Mouse (Mus musculus): ENCODE measurements around the gene Naa25.

The Naa25 gene

DNA sequence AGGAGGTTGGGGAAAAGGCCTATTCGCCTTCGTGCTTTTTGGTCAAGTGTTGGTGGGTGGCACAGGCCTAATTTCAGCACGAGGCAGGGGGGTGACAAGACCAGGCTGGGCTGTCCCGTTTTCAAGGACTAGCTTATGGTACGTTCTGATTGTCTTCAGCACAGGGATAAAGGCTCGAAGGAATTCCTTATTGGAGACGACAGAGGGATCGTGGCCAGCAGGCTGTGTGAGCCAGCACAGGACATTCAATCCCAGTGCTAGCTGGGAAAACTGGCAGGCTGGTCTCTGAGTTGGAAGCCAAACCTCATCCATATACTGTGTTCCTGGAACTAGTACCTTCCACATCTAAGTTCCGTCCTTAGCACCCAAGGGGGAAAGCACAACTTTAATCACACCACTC lies 55.2 kb downstream of the Naa25 start:
- peaks cover 8% of the 10 kb centered on the region; the same call in 1 of the 2 replicates for H3K36me3 ChIP-seq (ENCODE audit: control insufficient read depth, insufficient read depth, low read length, poor library complexity, severe bottlenecking)
- DNase-seq (ENCODE audit: low read depth, low spot score): no peak

DNA sequence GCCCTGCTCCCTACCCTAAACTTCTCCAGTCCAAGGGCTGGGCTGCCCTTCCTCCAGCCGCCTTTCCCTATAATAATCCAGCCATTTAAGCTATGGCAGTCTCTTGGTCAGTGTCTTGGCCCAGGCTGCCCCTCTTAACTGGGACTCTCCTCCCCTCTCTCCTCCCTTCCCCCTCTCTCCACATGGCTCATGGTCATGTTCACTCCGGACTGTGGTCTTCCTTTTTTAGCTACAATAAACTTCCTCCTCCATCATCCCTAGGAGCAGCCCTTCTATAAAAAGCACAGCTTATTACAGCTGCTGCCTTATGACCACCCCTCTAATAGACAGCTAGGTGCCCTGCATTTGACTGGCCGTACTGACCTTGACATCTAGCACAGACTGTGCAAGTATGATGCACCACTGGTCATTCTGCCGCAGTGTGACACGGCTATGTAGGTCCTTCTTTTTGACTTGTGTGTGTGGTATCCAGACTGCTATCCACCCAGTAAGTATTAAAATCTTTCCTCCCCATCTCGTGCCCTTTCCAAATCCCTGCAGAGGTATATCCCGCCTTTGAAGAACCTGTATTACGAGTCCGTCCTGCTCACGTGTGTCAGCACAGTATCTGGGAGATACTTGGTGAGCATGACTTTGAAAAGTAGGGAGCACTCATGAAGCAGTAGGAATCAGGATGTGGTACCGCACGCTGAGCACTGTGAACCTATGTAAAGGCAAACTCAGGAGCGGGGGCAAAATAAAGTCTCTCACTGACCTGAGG lies 56.2 kb downstream of the Naa25 start:
- no peaks in the 10 kb centered on the region for H3K27me3 ChIP-seq (ENCODE audit: control insufficient read depth, insufficient read depth, low read length, poor library complexity, severe bottlenecking)
- peaks cover 2% of the 10 kb centered on the region; the same call in 1 of the 2 replicates for H3K36me3 ChIP-seq (ENCODE audit: control insufficient read depth, insufficient read depth, low read length, poor library complexity, severe bottlenecking)
- DNase-seq (ENCODE audit: low read depth, low spot score): no peak

More for the DNA sequence above, 55.2 kb downstream of the Naa25 start:
- no peaks in the 10 kb centered on the region for H3K27me3 ChIP-seq (ENCODE audit: control insufficient read depth, insufficient read depth, low read length, poor library complexity, severe bottlenecking)

DNA sequence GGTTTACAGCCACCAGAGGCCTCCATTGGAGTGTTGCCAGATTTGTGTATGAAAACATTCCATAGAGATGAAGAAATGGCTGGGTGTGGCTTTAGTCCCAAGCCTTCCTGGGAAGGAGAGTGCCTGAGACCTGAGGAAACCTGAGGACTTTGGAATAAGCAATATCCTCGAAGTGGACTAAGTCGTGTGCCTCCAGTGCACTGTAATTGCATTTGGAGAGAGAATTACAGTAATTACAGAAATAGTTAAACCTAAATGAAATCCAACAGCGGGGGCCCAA lies 56.7 kb downstream of the Naa25 start:
- Histone ChIP-seq H3K36me3 (ENCODE audit: control insufficient read depth, insufficient read depth, low read length, poor library complexity, severe bottlenecking) (no peaks in the 10 kb centered on the region), H3K27me3 (ENCODE audit: control insufficient read depth, insufficient read depth, low read length, poor library complexity, severe bottlenecking) (no peaks in the 10 kb centered on the region)
- no peak for DNase-seq (ENCODE audit: low read depth, low spot score)

DNA sequence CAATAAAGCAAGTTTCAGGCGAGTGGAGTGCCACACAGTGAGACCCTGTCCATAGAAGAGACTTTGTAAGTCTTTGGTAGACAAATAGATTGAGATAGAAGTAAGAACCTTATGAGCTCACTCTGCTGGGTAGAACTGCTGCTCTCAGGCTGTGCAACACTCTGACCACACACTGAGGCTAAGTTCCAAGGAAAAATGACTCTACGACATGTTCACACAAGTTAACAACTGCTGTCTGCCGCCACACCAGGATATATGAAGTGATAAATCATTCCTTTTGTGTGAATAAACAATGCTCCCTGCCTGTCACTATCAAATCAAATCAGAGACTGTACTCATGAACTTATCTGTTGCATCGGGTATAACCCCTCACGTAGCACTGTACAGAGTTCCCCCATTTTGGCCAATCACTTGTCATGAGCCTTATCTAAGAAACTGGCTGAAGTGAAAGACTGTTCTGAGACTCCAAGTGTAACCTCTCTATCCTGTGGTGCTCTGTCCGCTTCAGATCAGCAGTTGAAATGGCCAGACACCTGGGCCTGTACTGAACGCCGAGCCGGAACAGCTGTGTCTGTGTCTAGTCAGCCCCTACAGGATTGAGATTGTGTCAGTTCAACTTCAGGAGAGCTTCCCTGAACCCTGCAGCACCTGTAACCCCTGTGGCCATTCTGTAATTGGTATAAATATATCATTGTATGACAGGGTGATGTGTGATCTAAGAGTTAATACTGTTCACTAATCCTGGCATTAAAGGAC lies 58.0 kb downstream of the Naa25 start:
- Histone ChIP-seq H3K36me3 (ENCODE audit: control insufficient read depth, insufficient read depth, low read length, poor library complexity, severe bottlenecking) (no peaks in the 10 kb centered on the region), H3K27me3 (ENCODE audit: control insufficient read depth, insufficient read depth, low read length, poor library complexity, severe bottlenecking) (no peaks in the 10 kb centered on the region)
- DNase-seq (ENCODE audit: low read depth, low spot score): no peak

DNA sequence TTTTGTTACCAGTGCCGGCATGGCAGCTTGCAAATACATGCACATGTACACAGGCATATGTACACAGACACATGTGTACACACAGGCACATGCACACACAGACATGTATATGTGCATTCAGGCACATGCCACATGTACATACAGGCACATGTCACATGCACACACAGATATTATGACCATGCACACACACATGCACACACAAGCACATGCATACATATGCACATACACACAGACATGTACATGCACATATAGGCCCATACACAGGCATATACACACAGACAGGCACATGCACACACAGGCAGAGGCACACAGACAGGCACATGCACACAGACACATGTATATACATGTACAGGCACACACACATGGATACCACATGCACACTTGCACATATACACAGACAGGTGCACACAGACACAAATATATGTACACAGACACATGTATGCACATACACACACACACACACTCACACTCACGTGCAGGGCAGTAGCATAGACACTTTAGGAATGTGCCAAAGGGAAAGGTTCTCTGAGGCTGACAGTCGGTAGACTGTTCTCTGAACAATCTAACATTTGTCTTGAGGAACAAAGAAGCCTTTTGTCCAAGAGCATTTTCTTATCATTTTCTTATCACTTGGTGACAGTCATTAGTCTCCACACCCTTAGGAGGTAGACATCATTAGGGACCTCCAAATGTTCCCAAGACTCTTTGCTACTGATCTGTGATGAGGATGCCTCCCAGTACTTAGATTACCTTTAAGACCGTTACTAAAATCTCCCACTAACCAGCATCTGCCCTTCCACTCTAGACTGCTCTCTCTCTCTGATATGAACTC lies 63.8 kb downstream of the Naa25 start:
- DNase-seq (ENCODE audit: low read depth, low spot score): no peak
- no peaks in the 10 kb centered on the region for H3K36me3 ChIP-seq (ENCODE audit: control insufficient read depth, insufficient read depth, low read length, poor library complexity, severe bottlenecking)
- H3K27me3 ChIP-seq (ENCODE audit: control insufficient read depth, insufficient read depth, low read length, poor library complexity, severe bottlenecking): no peaks in the 10 kb centered on the region

DNA sequence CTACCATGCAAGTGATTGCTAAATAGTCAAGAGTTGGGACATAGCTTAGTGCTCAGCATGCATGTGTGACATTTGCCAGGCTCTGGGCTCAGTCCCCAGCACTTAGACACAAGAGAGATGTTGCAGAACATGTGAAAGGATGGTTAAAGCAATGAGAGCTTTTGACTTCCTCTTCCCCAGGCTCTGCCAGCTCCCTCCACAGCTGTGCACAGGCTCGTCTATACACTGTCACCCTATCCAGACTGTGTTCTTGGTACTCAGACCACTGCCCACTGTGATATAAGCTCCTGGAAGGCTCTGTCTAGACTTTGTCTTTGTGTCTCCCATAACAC lies 64.4 kb downstream of the Naa25 start:
- DNase-seq (ENCODE audit: low read depth, low spot score): no peak
- Histone ChIP-seq H3K27me3 (ENCODE audit: control insufficient read depth, insufficient read depth, low read length, poor library complexity, severe bottlenecking) (no peaks in the 10 kb centered on the region), H3K36me3 (ENCODE audit: control insufficient read depth, insufficient read depth, low read length, poor library complexity, severe bottlenecking) (no peaks in the 10 kb centered on the region)

DNA sequence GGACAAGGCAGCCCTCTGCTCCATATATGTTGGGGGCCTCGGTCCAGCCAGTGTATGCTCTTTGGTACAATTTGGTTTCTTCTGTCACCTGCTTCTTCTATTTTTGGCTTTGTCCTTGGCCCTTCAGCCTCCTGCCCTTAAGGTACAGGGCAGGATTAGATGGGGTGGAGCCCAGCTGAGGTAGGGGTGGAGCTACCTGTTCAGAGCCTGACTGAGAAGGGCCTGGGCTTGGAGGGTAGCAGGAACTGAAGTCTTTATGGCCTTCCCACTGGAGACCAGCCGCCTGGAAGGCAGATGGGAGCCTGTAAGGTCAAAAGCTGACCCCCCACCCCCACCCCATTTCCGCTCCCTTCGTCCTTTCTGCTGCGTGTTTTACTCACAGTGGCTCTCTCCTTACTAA lies 65.2 kb downstream of the Naa25 start:
- no peak for DNase-seq (ENCODE audit: low read depth, low spot score)
- Histone ChIP-seq H3K36me3 (ENCODE audit: control insufficient read depth, insufficient read depth, low read length, poor library complexity, severe bottlenecking) (no peaks in the 10 kb centered on the region), H3K27me3 (ENCODE audit: control insufficient read depth, insufficient read depth, low read length, poor library complexity, severe bottlenecking) (no peaks in the 10 kb centered on the region)

DNA sequence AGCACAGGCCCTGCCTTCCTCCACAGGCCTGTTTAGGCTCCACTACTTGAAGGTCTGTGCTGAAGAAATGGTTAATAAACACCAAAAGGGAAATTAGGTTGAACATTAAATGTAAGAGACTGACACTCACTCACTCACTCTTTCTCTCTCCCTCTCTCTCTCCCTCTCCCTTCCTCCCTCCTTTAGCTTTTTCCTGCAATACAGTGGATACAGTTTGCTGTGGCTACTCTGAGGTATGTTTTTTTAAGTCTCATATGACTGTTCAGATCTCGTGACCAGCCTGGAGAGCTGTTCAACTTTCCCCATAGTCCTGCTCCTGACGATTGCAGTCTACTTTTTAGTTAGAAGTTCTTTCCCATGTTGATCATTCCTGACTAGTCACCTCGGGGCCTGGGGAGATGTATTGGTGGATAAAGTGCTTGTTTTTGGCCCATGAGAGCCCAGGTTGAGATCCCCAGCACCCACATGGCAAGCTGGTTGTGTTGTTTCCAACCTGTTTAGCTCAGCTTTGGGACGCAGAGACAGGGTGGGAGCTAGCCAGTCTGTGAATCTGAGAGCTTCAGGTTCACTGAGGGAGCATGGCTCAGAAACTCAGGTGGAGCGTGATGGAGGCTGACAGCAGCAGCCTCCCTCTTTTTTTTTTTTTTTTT lies 66.0 kb downstream of the Naa25 start:
- H3K36me3 ChIP-seq (ENCODE audit: control insufficient read depth, insufficient read depth, low read length, poor library complexity, severe bottlenecking): no peaks in the 10 kb centered on the region
- no peak for DNase-seq (ENCODE audit: low read depth, low spot score)
- H3K27me3 ChIP-seq (ENCODE audit: control insufficient read depth, insufficient read depth, low read length, poor library complexity, severe bottlenecking): no peaks in the 10 kb centered on the region

DNA sequence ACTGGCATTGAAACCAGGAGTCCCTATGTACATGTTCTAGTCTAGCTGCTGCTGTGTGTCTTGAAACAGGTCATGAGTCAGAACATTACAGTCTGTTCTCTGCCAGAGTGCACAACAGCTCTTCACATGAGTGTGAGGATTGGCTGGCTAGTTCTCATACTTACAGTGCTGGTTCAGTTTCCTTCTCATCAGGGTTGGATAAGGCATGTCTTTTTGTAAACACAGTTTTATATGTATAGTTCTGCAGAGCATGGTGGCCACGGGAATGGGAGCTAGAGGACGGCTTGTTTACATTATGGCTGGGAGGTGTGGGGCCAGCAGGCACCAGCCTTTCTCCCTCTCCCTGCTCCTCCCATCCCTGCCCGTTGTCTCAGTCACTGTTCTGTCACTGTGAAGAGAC lies 71.8 kb downstream of the Naa25 start:
- H3K27me3 ChIP-seq (ENCODE audit: control insufficient read depth, insufficient read depth, low read length, poor library complexity, severe bottlenecking): no peaks in the 10 kb centered on the region
- DNase-seq (ENCODE audit: low read depth, low spot score): no peak
- no peaks in the 10 kb centered on the region for H3K36me3 ChIP-seq (ENCODE audit: control insufficient read depth, insufficient read depth, low read length, poor library complexity, severe bottlenecking)

DNA sequence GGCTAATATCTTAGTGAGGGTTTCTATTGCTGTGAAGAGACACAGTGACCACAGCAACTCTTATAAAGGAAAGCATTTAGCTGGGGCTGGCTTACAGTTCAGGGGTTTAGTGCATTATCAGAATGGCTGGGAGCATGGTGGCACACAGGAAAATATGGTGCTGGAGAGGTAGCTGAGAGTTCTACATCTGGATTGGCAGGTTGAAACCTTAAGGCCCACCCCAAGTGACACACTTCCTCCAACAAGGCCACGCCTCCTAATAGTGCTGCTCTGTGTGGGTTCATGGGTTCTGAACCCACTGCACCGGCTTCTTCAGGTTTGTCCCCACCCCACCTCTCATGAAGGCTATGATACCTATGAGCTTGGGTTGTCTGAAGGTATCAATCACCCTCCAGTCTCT lies 74.7 kb downstream of the Naa25 start:
- no peak for DNase-seq (ENCODE audit: low read depth, low spot score)
- H3K36me3 ChIP-seq (ENCODE audit: control insufficient read depth, insufficient read depth, low read length, poor library complexity, severe bottlenecking): no peaks in the 10 kb centered on the region
- H3K27me3 ChIP-seq (ENCODE audit: control insufficient read depth, insufficient read depth, low read length, poor library complexity, severe bottlenecking): no peaks in the 10 kb centered on the region

DNA sequence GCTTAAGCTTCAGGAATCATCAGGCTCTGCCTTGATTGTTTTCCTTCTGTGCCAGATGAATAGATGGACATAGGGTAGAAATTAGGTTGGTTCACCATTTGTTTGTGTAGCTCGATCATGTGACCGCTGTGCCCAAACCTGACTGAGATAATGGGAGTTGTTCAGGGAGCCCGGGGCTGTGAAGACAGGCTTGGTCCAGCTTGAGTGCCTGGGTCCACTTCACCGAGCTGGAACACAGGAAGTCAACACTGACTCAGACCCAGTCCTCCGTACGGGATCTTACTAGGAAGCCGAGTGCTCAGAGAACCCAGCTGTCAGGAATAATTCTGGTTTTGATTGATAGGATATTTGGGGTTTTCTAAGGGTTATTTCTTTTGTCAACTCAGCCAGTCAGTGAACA lies 76.9 kb downstream of the Naa25 start:
- no peaks in the 10 kb centered on the region for H3K36me3 ChIP-seq (ENCODE audit: control insufficient read depth, insufficient read depth, low read length, poor library complexity, severe bottlenecking)
- no peak for DNase-seq (ENCODE audit: low read depth, low spot score)
- H3K27me3 ChIP-seq (ENCODE audit: control insufficient read depth, insufficient read depth, low read length, poor library complexity, severe bottlenecking): no peaks in the 10 kb centered on the region

DNA sequence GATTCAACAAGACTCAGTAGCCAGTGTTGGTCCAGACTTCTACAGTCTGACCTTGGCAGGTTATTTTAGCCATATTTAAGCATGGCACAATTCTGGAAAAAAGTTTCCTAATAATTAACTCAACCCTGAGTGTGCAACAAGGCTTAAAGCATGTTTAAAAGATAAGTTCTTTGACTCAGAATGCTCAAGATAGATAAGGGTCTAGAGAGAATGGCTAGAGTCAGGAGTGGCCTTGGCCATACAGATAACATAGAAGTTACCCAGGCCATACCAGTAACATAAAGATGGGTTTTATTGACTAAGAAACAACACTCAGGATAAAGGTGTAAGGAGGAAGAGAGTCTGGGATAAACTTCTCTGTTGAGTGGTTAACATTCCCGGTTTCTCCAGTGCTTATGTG lies 78.3 kb downstream of the Naa25 start:
- Histone ChIP-seq H3K27me3 (ENCODE audit: control insufficient read depth, insufficient read depth, low read length, poor library complexity, severe bottlenecking) (no peaks in the 10 kb centered on the region), H3K36me3 (ENCODE audit: control insufficient read depth, insufficient read depth, low read length, poor library complexity, severe bottlenecking) (no peaks in the 10 kb centered on the region)
- DNase-seq (ENCODE audit: low read depth, low spot score): no peak

DNA sequence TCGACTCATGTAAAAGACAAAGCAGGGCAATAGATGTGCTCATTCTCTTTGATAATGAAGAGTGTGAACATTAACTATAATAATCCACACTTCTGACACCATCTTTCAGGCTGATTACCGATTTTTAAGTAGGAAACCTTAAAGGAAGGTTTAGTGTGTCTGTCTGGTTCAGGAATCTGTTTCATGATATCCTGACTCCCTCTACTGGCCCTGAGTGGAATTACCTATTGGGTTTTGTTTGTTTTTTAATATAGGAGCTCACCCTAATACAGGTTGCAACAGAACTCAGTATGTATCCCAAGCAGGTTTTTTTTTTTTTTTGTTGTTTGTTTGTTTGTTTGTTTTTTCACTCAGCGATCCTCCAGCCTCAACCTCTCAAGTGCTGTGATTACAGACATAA lies 79.9 kb downstream of the Naa25 start:
- Histone ChIP-seq H3K36me3 (ENCODE audit: control insufficient read depth, insufficient read depth, low read length, poor library complexity, severe bottlenecking) (no peaks in the 10 kb centered on the region), H3K27me3 (ENCODE audit: control insufficient read depth, insufficient read depth, low read length, poor library complexity, severe bottlenecking) (no peaks in the 10 kb centered on the region)
- DNase-seq (ENCODE audit: low read depth, low spot score): peak; percentile 86

DNA sequence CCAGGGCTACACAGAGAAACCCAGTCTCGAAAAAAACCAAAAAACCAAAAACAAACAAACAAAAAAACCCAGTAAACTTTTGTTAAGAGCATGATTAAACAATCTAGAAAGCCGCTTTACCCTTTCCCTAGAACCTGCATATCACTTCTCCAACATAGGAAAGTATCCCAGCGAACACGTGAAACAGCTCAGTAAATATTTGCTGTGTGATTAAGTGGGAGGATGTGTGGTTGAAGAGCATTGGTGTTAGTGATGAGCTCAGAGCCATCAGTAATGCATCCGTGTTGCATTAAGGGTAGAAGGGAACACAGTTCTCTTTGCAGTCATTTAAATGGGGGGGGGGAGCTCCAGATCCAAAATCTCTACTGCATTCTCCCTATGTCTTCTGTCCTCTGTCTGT lies 87.1 kb downstream of the Naa25 start:
- no peak for DNase-seq (ENCODE audit: low read depth, low spot score)
- no peaks in the 10 kb centered on the region for H3K36me3 ChIP-seq (ENCODE audit: control insufficient read depth, insufficient read depth, low read length, poor library complexity, severe bottlenecking)

DNA sequence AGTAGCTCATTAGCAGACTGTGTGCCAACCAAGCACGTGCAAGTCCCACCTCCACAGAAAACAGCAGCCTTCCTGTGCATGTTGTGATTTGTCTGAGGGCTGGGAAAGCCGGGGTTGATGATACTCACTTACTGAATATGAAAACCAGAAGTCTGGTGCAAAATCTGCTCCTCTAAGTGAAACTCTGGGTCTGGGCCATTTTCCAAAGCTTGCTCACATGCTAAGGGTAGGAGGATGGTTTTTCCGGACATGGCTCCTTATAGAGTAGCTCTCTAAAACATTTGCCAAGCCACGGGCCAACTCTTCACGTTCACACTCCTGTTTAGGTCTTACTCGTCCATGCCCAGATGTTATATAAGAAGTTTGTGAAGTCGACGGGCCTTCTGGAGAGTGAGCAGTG lies 95.6 kb downstream of the Naa25 start:
- Histone ChIP-seq H3K36me3 (ENCODE audit: control insufficient read depth, insufficient read depth, low read length, poor library complexity, severe bottlenecking) (no peaks in the 10 kb centered on the region), H3K27me3 (ENCODE audit: control insufficient read depth, insufficient read depth, low read length, poor library complexity, severe bottlenecking) (no peaks in the 10 kb centered on the region)
- no peak for DNase-seq (ENCODE audit: low read depth, low spot score)

More for the DNA sequence above, 87.1 kb downstream of the Naa25 start:
- no peaks in the 10 kb centered on the region for H3K27me3 ChIP-seq (ENCODE audit: control insufficient read depth, insufficient read depth, low read length, poor library complexity, severe bottlenecking)
